Mouse (Mus musculus) heart, postnatal 25 days (tissue): ENCODE data around the gene Svs3b. TPM values are rescaled to one million over a fixed set of nuclear protein-coding genes. Genes with fewer than 3 reads are reported as not detected.
"Not testable (repeated sequence)": the region's sequence is repeated elsewhere in the genome, so short reads cannot be mapped to it uniquely, and the experiment has no call there.

Experiments used
- DNase-seq: peaks from one replicate; pipeline ENCODE4 v3.0.0; 2022; ENCODE audit warnings: low spot score
- intact Hi-C: fragments of 180-260 bp; cut with DNase I; formaldehyde crosslinking; loops from one replicate; pipeline ENCODE4 v1.15.1; 2025
- total RNA-seq, 2 experiments: library from RNA; stranded (reverse); gene quantifications; 2 replicates each; pipeline ENCODE4 v1.2.3; 2021

The Svs3b gene
- not detected for total RNA-seq

DNA sequence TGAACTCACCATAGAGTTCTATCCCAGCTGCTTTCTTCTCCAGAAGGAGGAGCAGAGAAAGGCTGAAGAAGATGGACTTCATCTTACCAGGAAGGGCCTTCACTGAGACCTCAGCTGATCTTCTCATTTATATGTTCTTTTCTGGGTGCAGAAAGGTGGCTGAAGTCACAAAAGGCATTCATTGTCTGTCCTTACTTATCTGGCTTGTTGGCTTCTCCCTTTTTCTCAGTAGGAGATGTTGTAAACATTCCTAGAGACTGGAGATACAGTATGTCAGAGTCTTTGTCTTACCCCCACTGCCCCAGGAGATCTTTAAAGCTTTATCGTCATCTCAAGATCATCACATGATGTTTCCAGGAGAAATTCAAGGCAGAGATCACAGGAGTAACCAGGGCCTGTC, at the start of gene Svs3b:
TSS of gene Svs3b (minus strand) at position 101 of the 400 bp plus-strand sequence.
- intact Hi-C loops, DNase-seq: not testable (repeated sequence)

DNA sequence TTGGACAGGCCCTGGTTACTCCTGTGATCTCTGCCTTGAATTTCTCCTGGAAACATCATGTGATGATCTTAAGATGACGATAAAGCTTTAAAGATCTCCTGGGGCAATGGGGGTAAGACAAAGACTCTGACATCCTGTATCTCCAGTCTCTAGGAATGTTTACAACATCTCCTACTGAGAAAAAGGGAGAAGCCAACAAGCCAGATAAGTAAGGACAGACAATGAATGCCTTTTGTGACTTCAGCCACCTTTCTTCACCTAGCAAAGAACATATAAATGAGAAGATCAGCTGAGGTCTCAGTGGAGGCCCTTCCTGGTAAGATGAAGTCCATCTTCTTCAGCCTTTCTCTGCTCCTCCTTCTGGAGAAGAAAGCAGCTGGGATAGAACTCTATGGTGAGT, 32.5 kb upstream of the Svs3b start, which contains the start of gene Svs3a:
TSS of gene Svs3a (plus strand) at position 301 of the 400 bp plus-strand sequence.
- intact Hi-C loops, DNase-seq: not testable (repeated sequence)

DNA sequence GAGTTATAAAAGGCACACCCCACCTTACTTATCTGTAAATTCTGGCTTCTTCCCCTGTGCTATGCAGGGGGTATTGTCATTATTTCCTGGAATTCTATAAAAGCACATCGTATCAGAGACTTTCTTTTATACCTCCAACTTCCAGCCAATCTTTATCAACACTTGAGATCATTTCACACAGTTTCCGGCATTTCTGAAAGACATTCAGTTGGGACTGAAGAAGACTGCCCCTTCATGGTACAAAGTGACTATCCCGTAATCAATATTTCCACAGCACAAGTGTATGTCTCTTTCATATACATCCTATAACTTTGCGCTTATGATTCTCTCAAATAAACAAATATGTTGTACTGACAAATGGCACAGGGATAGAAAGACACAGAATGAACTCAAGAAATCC, 21.9 kb upstream of the Svs3b start, which contains the start of gene Svs4:
TSS of gene Svs4 (minus strand) at position 101 of the 400 bp plus-strand sequence.
- DNase-seq = no peak
- intact Hi-C loops = no loop called here

DNA sequence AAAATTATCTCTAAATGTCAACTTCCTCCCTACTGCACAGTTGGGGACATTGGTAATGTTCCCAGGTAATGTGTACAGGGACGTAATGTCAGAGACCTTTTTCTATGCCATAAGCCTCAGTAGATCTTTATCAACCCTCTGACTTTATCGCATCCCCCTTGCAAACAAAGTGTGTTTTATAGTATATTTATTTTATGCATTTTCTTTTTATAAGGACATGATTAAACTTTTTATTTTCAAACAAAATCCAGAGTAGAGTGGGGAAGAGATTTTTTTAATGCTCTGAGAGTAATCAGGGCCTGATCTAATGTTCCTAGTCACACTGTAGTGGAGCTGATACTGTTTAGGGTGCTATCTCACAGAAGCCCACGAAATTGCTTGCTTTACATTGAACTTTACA, 18.1 kb downstream of the Svs3b start, which contains the start of gene Svs2:
TSS of gene Svs2 (minus strand) at position 101 of the 400 bp plus-strand sequence.
- intact Hi-C loops = no loop called here
- no peak for DNase-seq

DNA sequence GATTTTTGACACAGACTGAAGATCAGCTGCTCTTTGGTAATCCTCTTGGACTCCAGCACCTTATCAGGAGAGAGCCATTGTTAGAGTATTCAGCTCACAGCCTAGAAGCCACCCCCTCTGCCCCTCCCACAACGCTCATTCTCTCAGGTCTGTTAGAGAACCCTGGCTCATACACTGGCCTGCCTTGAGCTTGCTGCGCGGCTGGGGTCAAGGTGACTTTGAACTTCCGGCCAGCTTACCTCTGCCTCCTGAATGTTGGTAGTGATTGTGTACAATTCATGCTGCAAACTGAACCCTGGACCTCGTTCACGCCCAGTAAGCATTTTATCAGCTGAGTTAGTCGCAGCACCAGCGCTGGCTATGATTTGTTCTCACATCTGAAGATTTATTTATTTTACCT, 23.8 kb downstream of the Svs3b start:
- DNase-seq = no peak
- intact Hi-C loops = no loop called here

DNA sequence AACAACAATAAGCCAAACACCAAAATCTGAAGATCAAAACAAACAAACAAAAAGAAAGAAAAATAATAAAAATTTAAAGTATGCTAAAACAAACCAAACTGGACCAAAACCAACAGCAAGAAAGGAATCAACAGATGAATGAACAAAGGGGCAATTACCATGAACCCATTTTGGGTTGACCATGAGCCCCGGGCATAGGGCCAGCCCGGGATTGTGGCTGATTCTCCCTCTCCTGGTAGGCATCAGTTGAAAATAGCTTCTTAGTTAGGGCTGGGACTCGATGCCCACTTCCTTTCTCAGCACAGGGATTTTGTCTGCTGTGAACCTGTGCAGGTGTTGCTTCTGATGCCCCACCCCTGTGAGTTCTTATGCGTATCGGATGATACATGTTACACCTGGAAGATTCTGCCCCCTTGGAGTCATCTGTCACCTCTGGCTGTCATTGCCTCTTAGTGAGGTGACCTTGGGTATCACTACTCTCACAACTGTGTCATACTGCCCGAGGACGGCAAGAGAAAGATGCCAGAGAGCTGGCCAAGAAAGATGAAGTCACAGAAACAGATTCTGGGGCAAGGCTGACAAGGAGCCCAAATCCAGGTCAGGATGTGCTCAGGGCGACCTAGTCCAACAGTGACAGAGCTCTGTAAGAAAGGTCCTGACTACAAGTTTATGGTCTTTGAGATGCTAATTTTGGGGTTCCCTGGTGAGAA, 27.9 kb downstream of the Svs3b start:
- DNase-seq = no peak
- intact Hi-C loops = no loop called here

DNA sequence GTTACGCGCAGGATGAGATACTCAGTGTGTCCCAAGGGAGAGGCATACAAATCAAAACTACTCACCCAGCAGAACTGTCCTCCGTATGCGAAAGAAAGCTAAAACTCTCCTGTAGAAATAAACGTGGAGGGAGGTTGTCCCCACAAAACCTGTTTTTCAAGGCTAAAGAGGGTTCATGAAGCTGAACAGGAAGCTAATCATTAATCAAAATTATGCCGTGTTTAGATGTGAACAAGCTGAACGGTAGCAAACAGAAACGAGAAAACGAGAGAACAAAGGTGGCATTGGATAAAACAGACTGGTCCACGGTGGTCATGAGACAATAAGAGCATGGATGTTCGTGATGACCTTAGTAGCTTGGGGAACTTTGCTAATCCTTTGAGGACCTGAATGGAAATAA, 34.9 kb downstream of the Svs3b start, which contains the start of gene Wfdc15b:
TSS of gene Wfdc15b (minus strand) at position 139 of the 400 bp plus-strand sequence.
- intact Hi-C loops = no loop called here
- no peak for DNase-seq

DNA sequence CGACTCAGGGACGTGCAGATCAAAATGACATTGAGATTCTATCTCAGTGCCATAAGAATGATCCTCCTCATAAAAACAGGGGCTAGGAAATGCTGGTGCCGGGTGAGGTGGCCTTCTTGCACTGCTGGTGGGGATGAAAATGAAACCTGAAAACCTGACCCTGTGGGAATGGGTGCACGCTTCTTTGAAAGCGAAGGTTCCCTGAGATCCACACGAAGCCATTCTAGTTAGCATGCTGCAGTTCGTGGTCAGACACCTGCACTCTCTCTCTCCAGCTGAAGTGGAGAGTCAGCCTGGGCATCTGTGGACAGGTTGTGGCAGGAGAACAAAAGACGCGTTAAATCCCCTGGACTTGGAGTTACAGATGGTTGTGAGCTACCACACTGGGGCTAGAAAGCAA, 37.1 kb downstream of the Svs3b start:
- intact Hi-C loops = no loop called here
- DNase-seq = no peak

DNA sequence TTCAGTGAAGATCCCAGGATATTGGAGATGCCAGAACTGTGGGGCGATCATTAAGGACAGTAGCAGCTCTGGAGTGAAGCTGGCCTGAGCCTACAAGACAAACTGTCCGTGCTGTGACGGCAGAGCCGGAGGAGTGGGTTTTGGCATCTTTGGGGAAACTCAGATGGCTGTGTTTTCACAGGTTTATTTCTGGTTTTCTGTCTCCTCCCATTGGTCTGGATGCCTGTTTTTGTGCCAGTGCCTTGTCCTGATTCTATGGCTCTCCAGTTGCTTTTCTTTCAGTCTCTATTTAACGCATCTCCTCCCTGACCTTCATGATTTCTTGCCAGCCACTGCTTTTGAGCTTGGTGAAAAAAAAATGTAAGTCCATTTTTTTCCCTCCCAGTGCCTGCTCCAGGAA, 43.7 kb downstream of the Svs3b start:
- intact Hi-C loops = no loop called here
- no peak for DNase-seq

DNA sequence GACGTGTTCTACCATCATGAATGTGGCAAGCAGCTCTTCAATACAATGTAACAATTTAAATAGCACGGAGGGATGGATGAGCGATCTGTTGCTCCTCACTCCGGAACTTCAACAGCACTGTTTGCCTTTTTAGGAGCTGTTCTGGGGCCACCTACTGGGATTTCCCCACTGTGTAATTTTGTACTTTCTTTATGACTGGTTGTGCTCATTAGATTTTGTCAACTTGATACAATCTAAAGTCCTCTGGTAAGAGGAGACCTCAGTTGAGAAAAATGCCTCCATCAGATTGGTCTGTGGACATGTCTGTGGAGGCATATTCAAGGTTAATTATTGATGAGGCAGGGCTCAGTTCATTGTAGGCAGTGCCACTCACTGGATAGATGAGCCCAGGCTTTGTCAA, 45.5 kb downstream of the Svs3b start:
- intact Hi-C loops = no loop called here
- DNase-seq = no peak

DNA sequence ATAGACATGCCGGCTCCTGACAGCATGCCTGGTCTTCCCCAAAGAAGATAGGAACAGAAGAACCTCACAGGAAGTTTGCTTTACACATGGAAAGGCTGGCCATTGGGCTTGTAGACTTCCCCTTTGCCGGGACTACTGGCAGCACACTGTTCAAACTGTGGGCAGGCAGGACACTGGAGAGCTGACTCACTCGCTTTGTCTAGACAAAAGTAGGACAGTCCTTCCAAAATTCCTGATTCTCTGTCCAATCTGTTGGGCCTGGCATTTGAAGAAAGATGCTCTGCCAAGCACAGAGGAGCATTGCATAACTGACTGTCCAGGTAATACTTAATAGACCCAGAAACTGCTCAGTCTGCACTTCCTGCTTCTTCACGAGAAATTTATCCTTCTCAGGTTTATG, 49.8 kb downstream of the Svs3b start:
- intact Hi-C loops = no loop called here

DNA sequence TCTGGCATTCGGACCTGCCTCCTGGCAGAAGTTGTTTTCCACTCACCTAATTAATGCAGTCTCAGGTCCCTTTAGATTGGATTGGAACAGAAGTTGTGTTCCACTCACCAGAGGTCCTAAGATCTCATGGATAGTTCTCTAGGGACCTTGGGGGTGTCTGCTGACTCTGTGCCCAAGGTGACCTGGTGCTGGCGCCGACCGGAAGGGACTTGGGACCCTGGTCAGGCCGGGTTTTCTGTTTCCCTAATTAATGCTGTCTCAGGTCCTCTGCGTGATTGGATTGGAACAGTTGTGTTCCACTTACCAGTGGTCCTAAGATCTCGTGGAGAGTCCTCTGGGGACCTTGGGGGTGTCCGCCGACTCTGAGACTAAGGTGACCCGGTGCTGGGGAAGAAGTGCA, 50.4 kb downstream of the Svs3b start:
- DNase-seq, intact Hi-C loops: not testable (repeated sequence)

More for the DNA sequence above, 49.8 kb downstream of the Svs3b start:
- DNase-seq = no peak

Other genes with a start within 250 kb of the Svs3b start
- 1 to 10 TPM in 1 of 2 experiments, under 1 TPM in 1; 0.96 to 1.3 TPM for gene Pabpc1l, start 231.2 kb downstream of the Svs3b start, total RNA-seq
- gene Stk4, start 186.3 kb downstream of the Svs3b start, total RNA-seq = 10 to 100 TPM; 14.8 to 18.5 TPM
- 10 to 100 TPM; 17.8 to 18.7 TPM for gene Tomm34, start 185.5 kb downstream of the Svs3b start, total RNA-seq
- gene Kcns1, start 85.5 kb downstream of the Svs3b start, total RNA-seq = not detected
- not detected for gene Wfdc5, start 73.9 kb downstream of the Svs3b start, total RNA-seq
- gene Wfdc12, start 66.0 kb downstream of the Svs3b start, total RNA-seq = not detected
- not detected for gene Wfdc15a, start 56.5 kb downstream of the Svs3b start, total RNA-seq
- gene Wfdc15b, start 35.0 kb downstream of the Svs3b start, total RNA-seq = not detected
- not detected for gene Svs2, start 18.2 kb downstream of the Svs3b start, total RNA-seq
- gene Svs4, start 21.8 kb upstream of the Svs3b start, total RNA-seq = not detected
- not detected for gene Svs3a, start 32.6 kb upstream of the Svs3b start, total RNA-seq
- gene Svs6, start 60.1 kb upstream of the Svs3b start, total RNA-seq = not detected
- gene Svs5, start 76.1 kb upstream of the Svs3b start, total RNA-seq = not detected
- gene Slpi, start 132.5 kb upstream of the Svs3b start, total RNA-seq = 1 to 10 TPM; 3.1 to 7.2 TPM
- not detected for gene Rbpjl, start 146.5 kb upstream of the Svs3b start, total RNA-seq
- under 1 TPM; 0.42 to 0.52 TPM for gene Matn4, start 148.5 kb upstream of the Svs3b start, total RNA-seq
- gene Sdc4, start 187.2 kb upstream of the Svs3b start, total RNA-seq = 10 to 100 TPM; 19.7 to 22.4 TPM
- gene Sys1, start 200.3 kb upstream of the Svs3b start, total RNA-seq = 10 to 100 TPM; 22.2 to 26.8 TPM
- 1 to 10 TPM; 1.4 to 2.5 TPM for gene Gm20458, start 204.3 kb upstream of the Svs3b start, total RNA-seq
- not detected for gene Trp53tg5, start 217.1 kb upstream of the Svs3b start, total RNA-seq
- gene Dbndd2, start 229.5 kb upstream of the Svs3b start, total RNA-seq = 10 to 100 TPM; 14.4 to 21.9 TPM
- 10 to 100 TPM; 34.7 to 34.8 TPM for gene Pigt, start 240.9 kb upstream of the Svs3b start, total RNA-seq